Mouse (Mus musculus) gastrocnemius, postnatal 14 days (tissue): Measurements from ENCODE around the gene Exoc6. TPM values are rescaled to one million over a fixed set of nuclear protein-coding genes. Genes with fewer than 3 reads are reported as not detected.

ENCODE experiments used
- DNase-seq: peaks from one replicate; pipeline ENCODE4 v3.0.0; 2021; ENCODE audit warnings: mixed read lengths
- intact Hi-C: fragments of 180-260 bp; cut with DNase I; formaldehyde crosslinking; loops from one replicate; pipeline ENCODE4 v1.15.1; 2025; ENCODE audit warnings: low total_unique reads
- total RNA-seq, 2 experiments: library from RNA; stranded (reverse); gene quantifications; 2 replicates each; pipeline ENCODE4 v1.2.3; 2021

Exoc6 gene
- total RNA-seq, 2 experiments from 2014 or later, result 39.4 to 41.9 TPM

DNA sequence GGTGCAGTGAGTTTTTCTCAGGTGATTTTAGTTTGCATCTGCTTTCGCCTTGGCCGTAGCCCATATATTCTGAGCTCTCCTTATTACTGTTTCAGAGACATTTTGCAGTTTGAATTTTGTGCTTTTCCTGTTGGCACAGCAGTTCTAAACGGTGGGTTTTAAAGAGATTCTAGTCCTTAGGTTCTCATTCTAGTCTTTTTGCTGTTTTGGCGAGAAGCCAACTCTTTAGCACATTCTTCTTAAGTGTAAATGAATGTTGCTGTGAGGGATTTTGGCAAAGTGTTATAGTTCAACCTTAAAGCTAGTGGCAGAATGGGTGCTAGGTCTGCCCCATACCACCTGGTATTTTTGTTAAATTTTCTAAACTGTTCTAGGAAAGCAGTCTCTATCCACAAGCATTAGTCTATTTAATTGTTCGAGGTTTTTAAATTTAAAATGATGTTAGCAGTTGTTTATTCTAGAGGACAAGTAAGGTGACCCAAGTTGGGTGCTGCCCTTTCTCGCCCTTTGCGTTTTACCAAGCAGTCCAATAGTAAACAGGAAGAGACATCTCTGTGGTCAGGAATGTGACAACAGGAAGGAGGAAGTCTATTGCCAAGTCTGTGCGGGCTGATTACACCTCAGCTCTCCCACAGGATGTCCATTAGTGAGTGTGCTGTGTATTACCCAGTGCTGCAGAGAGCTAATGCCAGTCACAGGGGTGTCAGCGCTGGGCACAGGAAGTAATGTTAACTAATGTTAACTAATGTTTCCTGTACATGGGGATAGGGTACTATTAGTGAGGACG lies 11.1 kb downstream of the Exoc6 start:
- no peak for DNase-seq
- intact Hi-C loops, result loop anchor here (5.0 kb wide), 1 partner anchor 34 kb away; no protein-coding TSS in a partner anchor

DNA sequence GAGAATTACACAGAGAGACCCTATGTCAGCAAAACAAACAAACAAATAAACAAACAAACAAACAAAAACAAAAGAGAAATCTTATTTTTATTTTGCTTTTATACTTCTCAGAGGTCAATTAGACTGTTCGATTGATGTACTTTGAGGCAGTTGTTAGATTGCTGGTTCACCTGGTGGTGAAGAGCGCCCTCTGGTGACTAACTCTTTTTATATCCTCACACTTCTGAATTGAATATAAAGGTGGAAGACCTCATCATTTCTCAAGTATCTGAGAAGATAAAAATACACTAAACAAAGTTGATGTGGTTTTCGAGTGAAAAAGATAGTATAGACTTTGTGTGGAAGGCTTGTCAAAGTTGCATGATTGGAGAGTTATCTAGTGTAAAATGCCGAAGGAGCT lies 13.5 kb downstream of the Exoc6 start:
- intact Hi-C loops, result loop anchor here (5.0 kb wide), 1 partner anchor 36 kb away; no protein-coding TSS in a partner anchor
- no peak for DNase-seq

DNA sequence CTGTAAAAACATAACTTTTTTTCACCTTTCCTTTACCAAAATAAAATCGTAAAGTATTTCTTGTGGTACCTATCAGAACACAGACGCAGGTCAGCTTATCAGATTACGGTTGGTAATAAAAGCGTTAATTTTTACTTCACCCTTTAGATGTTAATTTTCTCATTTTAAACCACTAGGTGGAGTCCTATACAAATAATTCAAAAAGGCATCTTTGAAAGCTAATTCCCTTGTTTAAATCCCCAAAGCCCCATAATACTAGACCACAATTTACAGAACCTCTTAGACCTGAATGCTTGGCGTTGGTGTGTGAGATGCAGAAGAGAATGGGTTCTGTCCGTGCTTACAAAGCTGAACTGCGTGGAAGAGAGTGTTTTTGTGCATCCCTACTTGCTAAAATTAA lies 15.6 kb downstream of the Exoc6 start:
- intact Hi-C loops, result no loop called here
- no peak for DNase-seq

GRCm38 (mm10) chr19:37569186-37569754 lies 19.1 kb downstream of the Exoc6 start:
- intact Hi-C loops, result no loop called here
- DNase-seq, result no peak

DNA sequence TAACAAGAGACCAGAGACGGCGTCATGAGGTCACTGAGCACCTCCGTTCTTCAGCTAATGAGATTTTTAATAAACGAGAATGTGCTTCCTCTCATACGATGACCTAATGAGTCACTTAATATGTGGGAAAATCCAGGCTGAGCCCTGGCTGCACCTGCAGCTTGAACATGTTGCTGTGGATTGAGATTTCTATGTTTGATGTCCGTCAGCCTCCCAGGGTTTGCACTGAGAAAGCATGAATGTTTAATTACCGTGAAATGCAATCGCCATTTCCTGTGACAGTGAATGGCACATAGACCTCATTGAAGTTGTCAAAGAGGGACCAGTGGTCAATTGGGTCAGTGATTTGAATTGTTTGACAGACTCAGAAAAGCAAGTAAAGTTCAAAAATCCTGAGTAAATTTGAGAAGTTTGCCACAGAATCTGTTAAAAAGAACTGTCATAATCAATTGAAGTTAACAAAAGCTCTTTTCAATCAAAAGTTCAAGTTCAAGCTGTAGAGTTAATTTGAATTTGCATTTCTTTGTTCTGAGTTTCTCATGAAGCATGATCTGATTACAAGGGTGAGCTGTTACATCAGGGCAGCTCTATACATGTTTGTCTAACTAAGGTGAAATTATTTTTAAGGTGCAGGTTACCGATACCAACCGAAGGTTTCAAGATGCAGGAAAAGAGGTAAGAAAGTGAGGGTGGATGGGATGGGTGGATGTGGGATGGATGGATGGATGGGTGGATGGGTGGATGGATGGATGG lies 20.9 kb downstream of the Exoc6 start:
- intact Hi-C loops, result no loop called here
- DNase-seq, result no peak

GRCm38 (mm10) chr19:37574802-37575201 lies 24.6 kb downstream of the Exoc6 start:
- intact Hi-C loops, result no loop called here
- peak; percentile 19 for DNase-seq

- DNase-seq, result no peak
- intact Hi-C loops, result no loop called here
Observed at GRCm38 (mm10) chr19:37579607-37580006, 29.4 kb downstream of the Exoc6 start.

- no peak for DNase-seq
- intact Hi-C loops, result no loop called here
Observed at GRCm38 (mm10) chr19:37580438-37580837, 30.2 kb downstream of the Exoc6 start.

DNA sequence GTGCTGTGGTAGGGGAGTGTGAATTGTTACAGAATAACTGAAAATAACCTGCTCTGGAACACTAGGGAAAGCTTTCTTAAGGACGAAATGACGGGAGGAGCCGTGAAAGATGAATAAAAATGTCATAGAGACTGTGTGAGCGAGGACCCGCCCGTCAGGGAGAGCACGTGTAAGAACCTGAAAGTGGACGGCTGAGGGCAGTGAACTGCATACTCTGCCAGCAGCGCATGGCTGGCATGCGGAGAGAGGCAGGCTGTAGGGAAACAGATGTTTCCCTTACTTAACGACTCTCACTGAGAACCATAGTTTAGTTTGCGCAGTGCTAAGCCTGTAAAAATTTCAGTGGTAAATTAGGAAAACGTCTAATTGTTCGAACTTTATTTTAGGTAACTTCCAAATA lies 35.0 kb downstream of the Exoc6 start:
- DNase-seq, result no peak
- intact Hi-C loops, result no loop called here

DNA sequence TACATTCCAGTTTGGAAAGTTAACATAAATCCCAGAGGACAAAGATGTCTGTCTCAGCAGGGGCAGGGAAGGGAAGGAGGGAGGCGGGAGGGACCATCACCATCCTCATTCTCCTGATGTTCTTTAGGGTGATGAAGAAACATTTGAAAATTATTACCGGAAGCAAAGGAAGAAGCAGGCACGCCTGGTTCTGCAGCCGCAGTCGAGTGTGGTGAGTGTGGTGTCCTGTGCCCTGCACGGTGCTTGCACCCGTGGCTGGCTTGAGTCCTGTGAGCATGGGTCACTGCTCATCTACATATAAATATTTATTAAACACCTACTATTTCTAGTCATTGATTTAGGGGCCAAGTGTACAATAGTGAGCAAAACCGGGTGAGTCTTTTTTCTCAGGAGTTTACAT lies 35.5 kb downstream of the Exoc6 start:
- DNase-seq, result no peak
- intact Hi-C loops, result no loop called here

GRCm38 (mm10) chr19:37590544-37590943 lies 40.3 kb downstream of the Exoc6 start:
- intact Hi-C loops, result no loop called here
- DNase-seq, result no peak

- intact Hi-C loops, result no loop called here
- no peak for DNase-seq
Observed at GRCm38 (mm10) chr19:37601968-37602848, 52.0 kb downstream of the Exoc6 start.

GRCm38 (mm10) chr19:37609991-37610390 lies 59.8 kb downstream of the Exoc6 start:
- DNase-seq, result no peak
- intact Hi-C loops, result no loop called here

DNA sequence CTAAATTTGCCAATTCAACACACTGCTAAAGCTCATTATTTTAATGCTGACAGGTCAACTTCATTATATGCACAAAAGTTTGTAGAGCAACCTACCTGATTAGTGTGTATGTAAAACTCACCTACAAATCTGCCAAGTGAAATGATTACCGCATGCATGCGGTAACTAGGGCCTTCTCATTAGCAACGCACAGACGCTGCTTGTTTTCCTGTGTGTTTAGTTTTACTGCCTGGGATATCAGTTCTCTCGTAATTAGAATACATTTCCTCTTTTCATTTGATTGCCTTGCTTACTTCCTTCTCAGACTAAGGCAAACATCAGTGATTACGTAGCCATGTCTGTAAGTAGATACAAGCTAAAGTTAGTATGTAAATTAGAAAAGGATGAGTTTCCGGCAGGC lies 62.7 kb downstream of the Exoc6 start:
- DNase-seq, result no peak
- intact Hi-C loops, result no loop called here

DNA sequence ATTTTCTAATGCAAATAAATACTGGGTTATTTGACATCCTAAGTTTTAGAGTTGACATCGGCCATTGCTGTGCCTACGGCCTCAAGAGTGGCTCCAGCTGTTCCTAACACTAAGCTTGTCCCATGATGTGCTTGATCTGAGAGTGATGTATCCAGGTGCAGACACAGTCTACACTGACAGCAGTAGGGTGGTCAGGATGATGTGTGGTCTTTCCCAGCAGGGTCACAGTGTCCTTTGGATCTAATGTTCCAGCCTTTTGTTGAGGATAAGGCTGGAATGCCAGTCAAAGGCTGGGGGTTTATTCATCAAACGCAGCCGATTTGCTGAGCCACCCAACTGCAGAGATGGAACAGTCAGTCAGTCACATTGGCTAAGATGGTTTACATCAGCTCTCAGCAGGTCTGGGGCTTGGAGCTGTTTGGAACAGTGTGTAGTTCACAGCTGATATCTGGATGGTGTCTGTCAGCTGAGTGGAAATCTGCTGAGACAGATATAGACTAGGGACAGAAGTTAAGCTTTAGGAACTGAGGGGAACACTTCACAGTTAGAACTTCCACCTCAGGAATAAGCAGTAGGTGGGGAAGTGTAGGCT lies 64.9 kb downstream of the Exoc6 start:
- intact Hi-C loops, result no loop called here

DNA sequence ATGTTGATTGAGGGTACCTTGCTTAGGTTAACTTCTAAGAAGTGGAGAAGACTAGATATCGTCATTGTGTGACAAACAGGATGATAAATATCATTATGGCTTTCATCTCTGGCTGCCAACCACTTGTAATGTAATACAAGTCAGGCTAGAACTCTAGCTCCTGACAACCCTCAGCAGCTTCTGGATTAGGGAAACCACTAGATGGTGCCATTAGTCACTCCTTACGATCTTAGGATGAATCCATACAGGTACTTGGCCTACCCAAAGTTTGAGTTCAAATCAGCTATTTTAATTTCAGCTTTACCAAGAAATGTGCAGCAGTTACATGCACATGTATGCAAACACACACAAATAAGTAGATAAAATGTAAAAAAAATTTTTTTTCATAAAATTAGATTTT lies 97.8 kb downstream of the Exoc6 start:
- DNase-seq, result no peak
- intact Hi-C loops, result no loop called here

More for the DNA sequence above, 64.9 kb downstream of the Exoc6 start:
- DNase-seq, result no peak

GRCm38 (mm10) chr19:37650526-37650925 lies 100.3 kb downstream of the Exoc6 start:
- intact Hi-C loops, result no loop called here
- no peak for DNase-seq

DNA sequence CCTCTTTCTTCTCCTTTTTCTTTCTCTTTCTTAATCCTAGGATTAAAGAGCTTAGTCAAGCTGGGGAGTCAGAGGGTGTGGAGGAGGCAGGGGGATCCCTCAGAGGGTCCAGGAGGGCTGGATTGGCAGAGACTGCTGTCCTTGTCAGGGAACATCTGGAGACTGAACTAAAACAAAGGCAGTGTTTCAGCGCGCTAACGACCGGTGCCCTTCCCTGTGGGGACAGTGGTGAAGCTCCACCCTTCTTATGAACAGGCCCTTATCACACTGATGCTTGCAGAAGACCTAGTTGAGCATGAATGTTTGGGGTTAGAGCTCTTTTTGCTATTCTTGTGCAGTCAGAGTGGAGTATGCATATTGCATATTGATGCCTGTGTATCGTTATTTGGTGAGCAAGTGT lies 103.8 kb downstream of the Exoc6 start:
- intact Hi-C loops, result no loop called here
- DNase-seq, result no peak

DNA sequence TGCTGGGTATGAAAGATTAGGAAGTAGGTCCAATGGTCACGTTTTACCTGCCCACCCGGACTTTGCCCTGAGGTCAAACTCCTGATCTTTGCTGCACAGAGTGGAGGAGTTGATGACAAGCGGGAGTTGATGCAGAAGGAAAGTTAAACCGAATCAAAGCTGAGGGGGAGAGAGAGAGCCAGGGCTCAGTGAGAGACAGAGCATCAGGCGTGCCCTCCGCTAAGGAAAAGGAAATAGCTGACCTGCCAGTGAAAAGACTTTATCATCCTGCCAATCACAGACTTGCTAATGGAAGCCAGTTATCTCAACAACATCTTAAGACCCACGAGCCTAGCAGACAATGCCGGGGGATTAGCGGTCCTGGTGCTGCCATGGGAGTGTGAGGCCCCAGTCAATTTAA lies 106.2 kb downstream of the Exoc6 start:
- no peak for DNase-seq
- intact Hi-C loops, result no loop called here
